8 mouse cellular contexts compared by ENCODE assay signal in genomic region chr10:86022474-86022816, GRCm38 (mm10). TPM values are rescaled to one million over a fixed set of nuclear protein-coding genes. Genes with fewer than 3 reads are reported as not detected.
DNase-seq lines count a peak whose midpoint lies in the region; ATAC-seq lines count a peak whose summit lies in the region.

No protein-coding gene starts in this region.

- H3K27ac ChIP-seq in lung, embryonic 16.5 days (ENCODE audit: low read length) = peak overlapping the region; percentile 94
- peak overlapping the region; percentile 93 for H3K27ac ChIP-seq in limb, embryonic 15.5 days
- H3K27ac ChIP-seq in stomach, embryonic 15.5 days = peak overlapping the region; percentile 94

- 6% methylated on average over 6 of the region's 6 CpGs for whole genome bisulfite sequencing in lung, embryonic 16.5 days
- WGBS in limb, embryonic 15.5 days = 4% methylated on average over 6 of the region's 6 CpGs
- WGBS in stomach, embryonic 15.5 days = 4% methylated on average over 6 of the region's 6 CpGs

- no peaks in the 10 kb centered on the region for H3K36me3 ChIP-seq in lung, embryonic 16.5 days (ENCODE audit: control insufficient read depth, insufficient read depth, low read length)
- 0 out of 2 replicates have a peak, but pooled peaks cover 7% of the 10 kb centered on the region for H3K36me3 ChIP-seq in limb, embryonic 15.5 days
- H3K36me3 ChIP-seq in stomach, embryonic 15.5 days = no peaks in the 10 kb centered on the region

- peak; percentile 13; the same call in 1 of the 2 replicates for ATAC-seq in lung, embryonic 16.5 days (ENCODE audit: low read depth)
- ATAC-seq in erythroid progenitor cell, adult 5-6 weeks (replicated peaks; ENCODE audit: low FRiP score, poor library complexity, severe bottlenecking) = 0 out of 2 replicates have a peak, but pooled peaks have one; percentile 22
- no peak for ATAC-seq in limb, embryonic 15.5 days (ENCODE audit: insufficient number of reproducible peaks, low FRiP score, low TSS enrichment, low read depth)
- no peak for ATAC-seq in stomach, embryonic 15.5 days (ENCODE audit: insufficient read depth, low FRiP score, low read depth)
- ATAC-seq in frontal cortex, adult (ENCODE audit: low TSS enrichment) = no peak

- no peak for DNase-seq in lung, postnatal 14 days
- DNase-seq in left cerebral cortex, adult 18-20 months (ENCODE audit: low spot score in 2 of 2) = no peak
- no peak for DNase-seq in Muller cell, postnatal 12 days (ENCODE audit: inconsistent ontology term)

- no peaks in the 10 kb centered on the region for H3K9me3 ChIP-seq in lung, embryonic 16.5 days (ENCODE audit: control insufficient read depth, low read length)
- H3K9me3 ChIP-seq in limb, embryonic 15.5 days = no peaks in the 10 kb centered on the region
- H3K9me3 ChIP-seq in stomach, embryonic 15.5 days = no peaks in the 10 kb centered on the region

- H3K4me2 ChIP-seq in lung, embryonic 16.5 days (ENCODE audit: low read depth, low read length) = peak overlapping the region; percentile 73
- H3K4me2 ChIP-seq in limb, embryonic 15.5 days = peak overlapping the region; percentile 66
- peak overlapping the region; percentile 62 for H3K4me2 ChIP-seq in stomach, embryonic 15.5 days

- peaks cover 2% of the 10 kb centered on the region; the same call in 1 of the 2 replicates for H3K4me1 ChIP-seq in lung, embryonic 16.5 days (replicated peaks; ENCODE audit: control insufficient read depth, insufficient read depth, low read length)
- H3K4me1 ChIP-seq in limb, embryonic 15.5 days = peaks cover 7% of the 10 kb centered on the region
- H3K4me1 ChIP-seq in stomach, embryonic 15.5 days = 0 out of 2 replicates have a peak, but pooled peaks cover 3% of the 10 kb centered on the region

- no peaks in the 10 kb centered on the region for H3K27me3 ChIP-seq in lung, embryonic 16.5 days (ENCODE audit: control insufficient read depth, insufficient read depth, low read depth, low read length)
- H3K27me3 ChIP-seq in limb, embryonic 15.5 days = no peaks in the 10 kb centered on the region
- H3K27me3 ChIP-seq in stomach, embryonic 15.5 days (replicated peaks) = no peaks in the 10 kb centered on the region

- H3K4me3 ChIP-seq in lung, embryonic 16.5 days (ENCODE audit: low read length) = peak overlapping the region; percentile 78
- H3K4me3 ChIP-seq in limb, embryonic 15.5 days = peak overlapping the region; percentile 94
- H3K4me3 ChIP-seq in stomach, embryonic 15.5 days (replicated peaks) = peak overlapping the region; percentile 72

- peak overlapping the region; percentile 87 for H3K9ac ChIP-seq in lung, embryonic 16.5 days (ENCODE audit: low read length)
- H3K9ac ChIP-seq in limb, embryonic 15.5 days = peak overlapping the region; percentile 94
- H3K9ac ChIP-seq in stomach, embryonic 15.5 days = peak overlapping the region; percentile 83; the same call in 1 of the 2 replicates

RNA-seq across cellular contexts. Expression of gene Fbxo7, which starts 0.7 kb away (rescaled TPM):
- 25.0 and 26.7 TPM in 2 replicates for polyA plus RNA-seq in lung, embryonic 16.5 days (2015; fragmentation: Nextera tagmentation; extraction: Ambion mirVana)
- total RNA-seq in erythroid progenitor cell, adult 5-6 weeks (2015; ENCODE audit: low replicate concordance) = 140 and 157 TPM in 2 replicates
- 120 and 183 TPM in 2 replicates for total RNA-seq in erythroid progenitor cell, adult 5-6 weeks (2017; ENCODE audit: low replicate concordance)
- polyA plus RNA-seq in limb, embryonic 15.5 days (2015; fragmentation: Nextera tagmentation; extraction: Ambion mirVana) = 30.3 and 34.0 TPM in 2 replicates
- polyA plus RNA-seq in stomach, embryonic 15.5 days (2015; fragmentation: Nextera tagmentation; extraction: Ambion mirVana) = 30.9 and 31.3 TPM in 2 replicates
- total RNA-seq in left cerebral cortex, adult 18-20 months (2021) = 10 to 100 TPM; 26.5 to 30.5 TPM

RNA-seq across cellular contexts. Expression of gene Bpifc, which starts 10.8 kb away (rescaled TPM):
- polyA plus RNA-seq in lung, embryonic 16.5 days (2015; fragmentation: Nextera tagmentation; extraction: Ambion mirVana) = 0.13 and 0.28 TPM in 2 replicates
- not detected in 2 replicates for total RNA-seq in erythroid progenitor cell, adult 5-6 weeks (2015; ENCODE audit: low replicate concordance)
- not detected in 2 replicates for total RNA-seq in erythroid progenitor cell, adult 5-6 weeks (2017; ENCODE audit: low replicate concordance)
- polyA plus RNA-seq in limb, embryonic 15.5 days (2015; fragmentation: Nextera tagmentation; extraction: Ambion mirVana) = 21.3 and 22.3 TPM in 2 replicates
- 0.19 and 0.71 TPM in 2 replicates for polyA plus RNA-seq in stomach, embryonic 15.5 days (2015; fragmentation: Nextera tagmentation; extraction: Ambion mirVana)
- under 1 TPM in 1 of 2 experiments, not detected in 1; 0.33 TPM for total RNA-seq in left cerebral cortex, adult 18-20 months (2021)

Comparison
In these comparisons a context has a peak if more than half of its experiments do, and no peak if none do; other contexts are left out.
1. ATAC-seq: peak in lung, embryonic 16.5 days (single experiment) and erythroid progenitor cell, adult 5-6 weeks (single experiment); none in limb, embryonic 15.5 days (single experiment), stomach, embryonic 15.5 days (single experiment) and frontal cortex, adult (single experiment).
2. RNA of gene Bpifc, which starts 10.8 kb away (polyA plus RNA-seq): 21.3 to 22.3 TPM in limb, embryonic 15.5 days; 0.19 to 0.71 TPM in stomach, embryonic 15.5 days and 0.13 to 0.28 TPM in lung, embryonic 16.5 days; every median in the first group is over 10 times any median in the second.
3. Peak in every context shown above with its lines, with median percentiles within 50 percentile points of each other: H3K27ac ChIP-seq, H3K4me2 ChIP-seq, H3K4me3 ChIP-seq and H3K9ac ChIP-seq.